In the genomic region with DNA sequence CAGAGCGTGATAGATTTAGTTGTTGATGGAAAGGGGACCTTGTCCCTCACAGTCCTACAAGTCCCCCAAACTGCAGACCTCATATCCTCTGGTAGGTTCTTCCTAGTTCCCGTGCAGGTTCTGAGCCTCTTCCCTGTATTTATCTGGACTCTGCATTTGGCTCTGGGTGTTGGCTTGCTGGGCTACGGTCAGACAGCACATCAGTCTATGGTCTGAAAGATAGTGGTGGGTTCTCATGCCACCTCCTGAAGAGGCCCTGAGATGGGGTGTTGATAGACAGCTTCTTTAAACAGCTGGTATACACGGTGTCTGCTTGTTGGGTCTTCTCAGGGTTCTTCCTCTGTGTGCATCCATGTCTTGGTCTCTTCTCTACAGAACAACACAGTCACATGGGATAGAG, we compare ENCODE assay signal across 25 mouse cellular contexts. TPM values are rescaled to one million over a fixed set of nuclear protein-coding genes. Genes with fewer than 3 reads are reported as not detected.
DNase-seq lines count a peak whose midpoint lies in the region; ATAC-seq lines count a peak whose summit lies in the region.
"Had no signal": no experiment of that assay in that cellular context is flagged by ENCODE, and none has a peak within 500 bp of the region (broad histone marks: within the 10 kb centered on the region; RNA-seq: fewer than 3 reads in every experiment).

No protein-coding gene starts in this region.

- peaks cover 4% of the 10 kb centered on the region for H3K9me3 ChIP-seq in liver, embryonic 11.5 days (ENCODE audit: control insufficient read depth, low read length)
- H3K9me3 ChIP-seq in liver, embryonic 13.5 days (replicated peaks), result peaks cover 5% of the 10 kb centered on the region
- H3K9me3 ChIP-seq in liver, embryonic 16.5 days (replicated peaks; ENCODE audit: control insufficient read depth, low read length), result peaks cover 3% of the 10 kb centered on the region
- H3K9me3 ChIP-seq: embryonic facial prominence, embryonic 12.5 days; embryonic facial prominence, embryonic 15.5 days had no signal

- no peak overlapping the region for H3K4me3 ChIP-seq in liver, embryonic 11.5 days (ENCODE audit: low read depth, low read length)
- no peak overlapping the region for H3K4me3 ChIP-seq in liver, embryonic 13.5 days (replicated peaks)
- no peak overlapping the region for H3K4me3 ChIP-seq in liver, embryonic 16.5 days (ENCODE audit: low read depth, low read length)
- H3K4me3 ChIP-seq: embryonic facial prominence, embryonic 12.5 days; embryonic facial prominence, embryonic 15.5 days; heart, embryonic 10.5 days; heart, embryonic 13.5 days; hindbrain, embryonic 10.5 days; hindbrain, embryonic 13.5 days had no signal

- H3K4me2 ChIP-seq in liver, embryonic 11.5 days, result no peak overlapping the region
- peak overlapping the region; percentile 42 for H3K4me2 ChIP-seq in liver, embryonic 13.5 days
- peak overlapping the region; percentile 18 for H3K4me2 ChIP-seq in liver, embryonic 16.5 days (ENCODE audit: low read depth, low read length)
- H3K4me2 ChIP-seq: embryonic facial prominence, embryonic 12.5 days; embryonic facial prominence, embryonic 15.5 days; heart, embryonic 13.5 days; hindbrain, embryonic 13.5 days had no signal

- ATAC-seq in liver, embryonic 11.5 days (replicated peaks; ENCODE audit: low FRiP score), result peak; percentile 86
- peak; percentile 95 for ATAC-seq in liver, embryonic 13.5 days (ENCODE audit: low read depth)
- ATAC-seq in liver, embryonic 16.5 days (ENCODE audit: low read depth), result peak; percentile 86
- ATAC-seq: CD4-positive, CD25-positive, alpha-beta regulatory T cell, adult 4 months; forebrain, embryonic 14.5 days; forebrain, postnatal 0 days; hindbrain, embryonic 16.5 days had no signal

- no peaks in the 10 kb centered on the region for H3K27me3 ChIP-seq in liver, embryonic 11.5 days (replicated peaks; ENCODE audit: control insufficient read depth, insufficient read depth, low read length)
- H3K27me3 ChIP-seq in liver, embryonic 13.5 days, result peaks cover 4% of the 10 kb centered on the region; the same call in 1 of the 2 replicates
- H3K27me3 ChIP-seq in liver, embryonic 16.5 days (ENCODE audit: control insufficient read depth, insufficient read depth, low read depth, low read length), result no peaks in the 10 kb centered on the region
- H3K27me3 ChIP-seq: embryonic facial prominence, embryonic 12.5 days; embryonic facial prominence, embryonic 15.5 days; heart, embryonic 13.5 days; hindbrain, embryonic 13.5 days had no signal

- H3K4me1 ChIP-seq in liver, embryonic 11.5 days (replicated peaks; ENCODE audit: control insufficient read depth, insufficient read depth, low read length), result no peaks in the 10 kb centered on the region
- peaks cover 32% of the 10 kb centered on the region for H3K4me1 ChIP-seq in liver, embryonic 13.5 days (replicated peaks)
- peaks cover 11% of the 10 kb centered on the region for H3K4me1 ChIP-seq in liver, embryonic 16.5 days (ENCODE audit: control insufficient read depth, low read depth, low read length)
- H3K4me1 ChIP-seq: embryonic facial prominence, embryonic 15.5 days had no signal

- WGBS in liver, embryonic 11.5 days, result 55% methylated on average over 4 of the region's 4 CpGs
- 41% methylated on average over 4 of the region's 4 CpGs for WGBS in liver, embryonic 13.5 days (ENCODE audit: insufficient replicate concordance)
- 43% methylated on average over 4 of the region's 4 CpGs for WGBS in liver, embryonic 16.5 days (ENCODE audit: insufficient replicate concordance)

- H3K9ac ChIP-seq in liver, embryonic 11.5 days (ENCODE audit: low read depth, low read length), result no peak overlapping the region
- H3K9ac ChIP-seq in liver, embryonic 13.5 days, result peak overlapping the region; percentile 26; the same call in 1 of the 2 replicates
- 0 out of 2 replicates have a peak overlapping the region, but pooled peaks have one; percentile 8 for H3K9ac ChIP-seq in liver, embryonic 16.5 days (ENCODE audit: low read depth, low read length)
- H3K9ac ChIP-seq: embryonic facial prominence, embryonic 12.5 days; embryonic facial prominence, embryonic 15.5 days; forebrain, postnatal 0 days; heart, embryonic 13.5 days; hindbrain, embryonic 13.5 days had no signal

- no peak overlapping the region for H3K27ac ChIP-seq in liver, embryonic 11.5 days (ENCODE audit: low read depth, low read length)
- peak overlapping the region; percentile 37; the same call in 1 of the 2 replicates for H3K27ac ChIP-seq in liver, embryonic 13.5 days
- peak overlapping the region; percentile 19; the same call in 1 of the 2 replicates for H3K27ac ChIP-seq in liver, embryonic 16.5 days (ENCODE audit: low read length)
- H3K27ac ChIP-seq: embryonic facial prominence, embryonic 12.5 days; embryonic facial prominence, embryonic 15.5 days; heart, embryonic 10.5 days; heart, embryonic 13.5 days; hindbrain, embryonic 10.5 days; hindbrain, embryonic 13.5 days had no signal

- H3K36me3 ChIP-seq in liver, embryonic 11.5 days (ENCODE audit: control insufficient read depth, insufficient read depth, low read length), result no peaks in the 10 kb centered on the region
- no peaks in the 10 kb centered on the region for H3K36me3 ChIP-seq in liver, embryonic 13.5 days
- H3K36me3 ChIP-seq in liver, embryonic 16.5 days (ENCODE audit: control insufficient read depth, insufficient read depth), result no peaks in the 10 kb centered on the region
- H3K36me3 ChIP-seq: embryonic facial prominence, embryonic 12.5 days; embryonic facial prominence, embryonic 15.5 days; heart, embryonic 10.5 days; heart, embryonic 13.5 days; hindbrain, embryonic 10.5 days; hindbrain, embryonic 13.5 days had no signal

- no peak for DNase-seq in liver, embryonic 11.5 days (ENCODE audit: low spot score)
- DNase-seq in liver, embryonic 13.5 days, result peak; percentile 29
- DNase-seq in heart, adult 9 months (ENCODE audit: low spot score in 2 of 2), result no peak
- DNase-seq in kidney, postnatal 10 days, result no peak
- no peak for DNase-seq in frontal cortex, postnatal 36 days (ENCODE audit: low spot score in 2 of 2)
- DNase-seq: adrenal gland, adult 2 months; adrenal gland, postnatal 14 days; cerebellum, adult 11 months; cerebellum, adult 2 months; cerebellum, adult 9-11 months; cerebellum, postnatal 25 days; forebrain, postnatal 0 days; gastrocnemius, postnatal 25 days; heart, adult 18-20 months; heart, postnatal 14 days had no signal

RNA-seq across cellular contexts. Expression of a gene that starts 21.6 kb away (rescaled TPM):
- polyA plus RNA-seq in liver, embryonic 11.5 days (2014; fragmentation: Nextera tagmentation; extraction: Ambion mirVana), result 161 and 179 TPM in 2 replicates
- 127 and 146 TPM in 2 replicates for polyA plus RNA-seq in liver, embryonic 13.5 days (2015; fragmentation: Nextera tagmentation; extraction: Ambion mirVana)
- polyA plus RNA-seq in liver, embryonic 16.5 days (2015; fragmentation: Nextera tagmentation; extraction: Ambion mirVana), result 69.1 and 74.1 TPM in 2 replicates
